Mouse (Mus musculus): ENCODE measurements around the gene Kcnd2.
"Not testable (repeated sequence)": the region's sequence is repeated elsewhere in the genome, so short reads cannot be mapped to it uniquely, and the experiment has no call there.

The Kcnd2 gene

GRCm38 (mm10) chr6:21215491-21216191, at the start of gene Kcnd2:
Gene Kcnd2 (plus strand): TSS chr6:21215503.
- DNase-seq (ENCODE audit: low spot score in 2 of 2): no peak

- DNase-seq (ENCODE audit: low spot score in 2 of 2): no peak
These were observed 48.7 kb upstream of the Kcnd2 start for GRCm38 (mm10) chr6:21166611-21167010.

GRCm38 (mm10) chr6:21195341-21195740, 20.0 kb upstream of the Kcnd2 start:
- no peak for DNase-seq (ENCODE audit: low spot score in 2 of 2)

GRCm38 (mm10) chr6:21213865-21214672, 1.2 kb upstream of the Kcnd2 start:
- no peak for DNase-seq (ENCODE audit: low spot score in 2 of 2)

- DNase-seq (ENCODE audit: low spot score in 2 of 2): no peak
These were observed 421 bp upstream of the Kcnd2 start for GRCm38 (mm10) chr6:21214673-21215490.

- no peak for DNase-seq (ENCODE audit: low spot score in 2 of 2)
These were observed 1.1 kb downstream of the Kcnd2 start for GRCm38 (mm10) chr6:21216206-21217020.

GRCm38 (mm10) chr6:21217156-21217555, 1.9 kb downstream of the Kcnd2 start:
- DNase-seq (ENCODE audit: low spot score in 2 of 2): no peak

- DNase-seq (ENCODE audit: low spot score in 2 of 2): no peak
These were observed 10.8 kb downstream of the Kcnd2 start for GRCm38 (mm10) chr6:21226124-21226523.

GRCm38 (mm10) chr6:21259031-21259430, 43.7 kb downstream of the Kcnd2 start:
- DNase-seq (ENCODE audit: low spot score in 2 of 2): no peak

- no peak for DNase-seq (ENCODE audit: low spot score in 2 of 2)
These were observed 52.6 kb downstream of the Kcnd2 start for GRCm38 (mm10) chr6:21267897-21268296.

GRCm38 (mm10) chr6:21277343-21277933, 62.1 kb downstream of the Kcnd2 start:
- DNase-seq (ENCODE audit: low spot score in 2 of 2): no peak

GRCm38 (mm10) chr6:21304943-21305342, 89.6 kb downstream of the Kcnd2 start:
- DNase-seq (ENCODE audit: low spot score in 2 of 2): no peak

GRCm38 (mm10) chr6:21310159-21310558, 94.9 kb downstream of the Kcnd2 start:
- DNase-seq (ENCODE audit: low spot score in 2 of 2): no peak

GRCm38 (mm10) chr6:21321407-21321806, 106.1 kb downstream of the Kcnd2 start:
- no peak for DNase-seq (ENCODE audit: low spot score in 2 of 2)

- DNase-seq (ENCODE audit: low spot score in 2 of 2): no peak
These were observed 106.9 kb downstream of the Kcnd2 start for GRCm38 (mm10) chr6:21322211-21322610.

- DNase-seq (ENCODE audit: low spot score in 2 of 2): no peak
These were observed 109.9 kb downstream of the Kcnd2 start for GRCm38 (mm10) chr6:21325251-21325650.

- no peak for DNase-seq (ENCODE audit: low spot score in 2 of 2)
These were observed 111.9 kb downstream of the Kcnd2 start for GRCm38 (mm10) chr6:21327081-21327737.

GRCm38 (mm10) chr6:21385298-21385697, 170.0 kb downstream of the Kcnd2 start:
- DNase-seq (ENCODE audit: low spot score in 2 of 2): not testable (repeated sequence)

GRCm38 (mm10) chr6:21391776-21392175, 176.5 kb downstream of the Kcnd2 start:
- DNase-seq (ENCODE audit: low spot score in 2 of 2): no peak

GRCm38 (mm10) chr6:21413656-21414055, 198.4 kb downstream of the Kcnd2 start:
- DNase-seq (ENCODE audit: low spot score in 2 of 2): no peak

All from natural killer cell, adult 2 months (primary cell).